Mouse (Mus musculus) ES-E14 (cell line): ENCODE measurements around the gene Ptn. TPM values are rescaled to one million over a fixed set of nuclear protein-coding genes. Genes with fewer than 3 reads are reported as not detected.

ENCODE experiments used
- DNase-seq: peaks from one replicate; pipeline ENCODE4 v3.0.0-alpha.2; 2013; ENCODE audit warnings: low read depth, low spot score
- H3K27ac ChIP-seq: 2 replicates; pipeline ENCODE4 v1.5.1; 2012; ENCODE audit warnings: low read depth, mild to moderate bottlenecking, low read length, moderate library complexity, mixed read lengths; ENCODE audit not compliant: poor library complexity, insufficient read depth, severe bottlenecking
- H3K36me3 ChIP-seq: 2 replicates; pipeline ENCODE4 v1.6.1; 2012; ENCODE audit warnings: mild to moderate bottlenecking, low read length, moderate library complexity, mixed read lengths; ENCODE audit not compliant: control insufficient read depth, poor library complexity, insufficient read depth, severe bottlenecking
- H3K4me1 ChIP-seq, 2 experiments: fragments of 150-350 bp in 1 of 2; sonication (generic) in 1 of 2; 2 replicates each; pipeline ENCODE4 v1.6.1; 2012; ENCODE audit warnings: low read length in 2 of 2, mild to moderate bottlenecking in 1 of 2, mixed read lengths in 1 of 2; ENCODE audit not compliant: control insufficient read depth in 2 of 2, insufficient read depth in 2 of 2, poor library complexity in 1 of 2
- H3K4me3 ChIP-seq, 2 experiments: fragments of 150-350 bp in 1 of 2; sonication (generic) in 1 of 2; 2 replicates each; pipeline ENCODE4 v1.5.1; 2012; ENCODE audit warnings: low read length in 2 of 2, low read depth in 1 of 2, mild to moderate bottlenecking in 1 of 2, mixed read lengths in 1 of 2; ENCODE audit not compliant: insufficient read depth in 1 of 2, poor library complexity in 1 of 2, severe bottlenecking in 1 of 2
- H3K9ac ChIP-seq: 2 replicates; pipeline ENCODE4 v1.6.1; 2012; ENCODE audit warnings: low read depth, mild to moderate bottlenecking, low read length, mixed read lengths; ENCODE audit not compliant: poor library complexity, insufficient read depth, severe bottlenecking
- H3K9me3 ChIP-seq: fragments of 150-350 bp; sonication (generic); 2 replicates; pipeline ENCODE4 v1.6.1; 2012; ENCODE audit warnings: low read depth, mild to moderate bottlenecking, low read length; ENCODE audit not compliant: control insufficient read depth, insufficient read depth
- CHD2 ChIP-seq: IDR thresholded peaks from 2 replicates; pipeline ENCODE4 v1.6.1; 2014; ENCODE audit warnings: mild to moderate bottlenecking, low read depth, low read length, inconsistent platforms
- HCFC1 ChIP-seq: IDR thresholded peaks from 2 replicates; pipeline ENCODE4 v1.6.1; 2012; ENCODE audit warnings: low read length, inconsistent platforms, borderline replicate concordance; ENCODE audit not compliant: insufficient read depth
- MAFK ChIP-seq: IDR thresholded peaks from 2 replicates; pipeline ENCODE4 v1.6.1; 2014; ENCODE audit warnings: mild to moderate bottlenecking, low read depth, low read length, inconsistent platforms; ENCODE audit not compliant: insufficient read depth
- ZC3H11A ChIP-seq: IDR thresholded peaks from 2 replicates; pipeline ENCODE4 v1.6.1; 2012; ENCODE audit warnings: low read depth, mild to moderate bottlenecking, inconsistent platforms, low read length, borderline replicate concordance
- ZNF384 ChIP-seq: IDR thresholded peaks from 2 replicates; pipeline ENCODE4 v1.6.1; 2012; ENCODE audit warnings: low read depth, low read length, inconsistent platforms
- in situ Hi-C, 2 experiments: fragments of 600-800 bp; cut with MboI; formaldehyde crosslinking; loops; one replicate each; pipeline ENCODE4 v1.15.1; 2025; ENCODE audit warnings: low sequenced_read_pairs in 2 of 2, inconsistent platforms in 1 of 2; ENCODE audit not compliant: unreplicated experiment in 2 of 2
- total RNA-seq: library from RNA; depleted of rRNA; stranded (reverse); fragments of 300-350 nt; gene quantifications from 2 replicates; pipeline ENCODE4 v1.2.3, GENCODE M21; 2012

The Ptn gene
- total RNA-seq, 1 experiment = 3.9 TPM

DNA sequence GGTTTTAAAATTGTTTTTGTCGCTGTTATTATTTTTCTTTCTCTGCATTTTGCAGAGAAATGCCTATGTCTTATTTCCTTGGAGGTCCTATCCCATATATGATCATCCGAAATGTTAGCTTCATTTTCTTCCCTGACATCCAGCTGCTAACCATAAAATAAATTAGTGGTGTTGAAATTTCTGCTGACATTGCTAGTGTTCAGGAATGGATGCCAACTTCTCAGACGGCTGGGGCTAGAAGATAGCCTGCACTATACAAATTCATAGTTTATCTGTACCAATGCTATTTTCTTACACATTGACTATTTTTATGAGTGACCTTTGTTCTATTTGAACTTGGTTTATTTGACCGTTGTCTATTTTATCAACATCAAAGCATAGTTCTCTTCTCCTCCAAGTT lies 20.8 kb downstream of the Ptn start:
- Histone ChIP-seq H3K9ac (no peak overlapping the region), H3K4me1 (no peaks in the 10 kb centered on the region), H3K9me3 (no peaks in the 10 kb centered on the region), H3K27ac (no peak overlapping the region), H3K36me3 (no peaks in the 10 kb centered on the region), H3K4me3 (no peak overlapping the region)
- TF ChIP-seq ZC3H11A (no peak), HCFC1 (no peak), MAFK (no peak), ZNF384 (no peak), CHD2 (no peak)
- no peak for DNase-seq
- in situ Hi-C loops = no loop called here

DNA sequence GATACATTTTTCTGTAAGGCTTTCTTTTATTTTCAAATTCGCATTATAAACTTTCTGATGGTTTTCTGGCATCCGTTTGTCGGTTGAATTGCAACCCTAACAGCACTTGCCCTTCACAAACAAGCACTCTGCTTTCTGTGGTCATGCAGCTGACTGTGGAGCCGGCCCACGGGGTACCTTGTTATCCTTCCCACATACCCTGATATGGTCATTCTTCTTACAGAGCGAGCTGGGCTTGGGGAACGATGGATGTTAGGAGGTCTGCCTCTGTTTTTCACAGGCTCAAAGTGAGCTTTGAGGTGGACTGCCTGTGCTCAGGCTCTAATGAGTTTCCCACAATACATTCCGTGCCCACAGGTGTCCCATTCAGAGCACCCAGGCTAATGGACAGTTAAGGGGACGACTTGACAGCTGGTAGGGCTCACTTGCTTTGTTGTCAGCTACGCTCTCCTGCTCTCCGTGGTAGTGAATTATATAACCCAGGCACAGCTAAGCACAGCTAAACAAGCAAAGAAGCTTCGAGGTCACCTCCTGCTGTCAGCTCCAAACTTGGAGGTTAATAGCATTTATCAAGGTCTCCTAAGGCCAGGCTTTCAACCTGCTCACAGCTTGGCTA lies 21.3 kb downstream of the Ptn start:
- in situ Hi-C loops = no loop called here
- Histone ChIP-seq H3K9ac (no peak overlapping the region), H3K9me3 (no peaks in the 10 kb centered on the region), H3K36me3 (no peaks in the 10 kb centered on the region), H3K27ac (no peak overlapping the region), H3K4me1 (no peaks in the 10 kb centered on the region), H3K4me3 (no peak overlapping the region)
- no peak for DNase-seq
- TF ChIP-seq MAFK (no peak), ZC3H11A (no peak), HCFC1 (no peak), ZNF384 (no peak), CHD2 (no peak)

DNA sequence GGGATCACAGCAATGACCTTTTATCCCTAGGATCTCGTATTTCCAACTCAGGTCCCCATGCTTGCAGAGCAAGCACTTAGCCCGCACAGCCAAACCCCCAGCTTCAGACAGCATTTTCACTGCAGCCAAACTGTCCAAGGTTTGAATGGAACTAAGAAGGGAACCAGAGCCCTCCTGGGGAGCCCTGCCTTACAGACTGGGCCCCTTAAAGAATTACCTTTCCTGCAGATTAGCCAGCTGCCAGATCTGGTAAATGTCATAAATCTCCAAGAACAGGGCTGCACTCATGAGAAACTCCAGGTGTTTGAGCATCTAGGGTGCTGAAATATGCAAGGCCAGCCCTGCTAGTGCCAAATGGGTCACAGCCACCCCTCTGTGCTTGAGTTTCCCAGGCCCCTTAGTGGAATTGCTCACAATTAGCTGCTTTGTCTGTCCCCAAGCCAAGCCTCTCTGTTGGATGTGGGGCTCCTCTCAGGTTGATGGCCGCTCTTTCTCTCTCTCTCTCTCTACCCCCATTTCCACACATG lies 25.3 kb downstream of the Ptn start:
- in situ Hi-C loops = no loop called here
- TF ChIP-seq CHD2 = no peak
- TF ChIP-seq MAFK = no peak
- no peak for TF ChIP-seq ZC3H11A
- no peak for TF ChIP-seq ZNF384
- TF ChIP-seq HCFC1 = no peak
- H3K4me1 ChIP-seq = no peaks in the 10 kb centered on the region
- no peak overlapping the region for H3K27ac ChIP-seq
- H3K9me3 ChIP-seq = no peaks in the 10 kb centered on the region
- H3K4me3 ChIP-seq = no peak overlapping the region
- H3K36me3 ChIP-seq = no peaks in the 10 kb centered on the region
- no peak overlapping the region for H3K9ac ChIP-seq
- no peak for DNase-seq

DNA sequence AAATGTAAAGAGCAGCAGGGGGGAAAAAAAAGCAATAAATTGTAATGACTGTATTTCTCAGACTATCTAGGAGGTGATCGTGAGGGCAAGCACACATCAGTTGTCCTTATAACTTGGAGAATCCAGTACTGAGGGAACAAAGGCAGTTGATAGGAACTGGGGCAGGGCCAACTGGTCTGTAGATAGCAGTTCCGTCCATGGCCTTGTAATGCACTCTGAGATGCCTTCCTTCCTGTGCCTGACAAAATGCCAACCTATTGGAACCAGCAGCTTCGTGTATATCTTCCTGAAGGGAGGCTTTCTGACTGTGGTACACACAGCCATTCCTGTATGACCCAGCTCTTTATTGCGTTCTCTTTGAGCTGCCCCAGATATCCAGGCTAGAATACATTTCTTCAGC lies 27.5 kb downstream of the Ptn start:
- H3K4me1 ChIP-seq = no peaks in the 10 kb centered on the region
- no peaks in the 10 kb centered on the region for H3K36me3 ChIP-seq
- H3K9me3 ChIP-seq = no peaks in the 10 kb centered on the region
- no peak for DNase-seq
- H3K4me3 ChIP-seq = no peak overlapping the region
- H3K27ac ChIP-seq = no peak overlapping the region
- in situ Hi-C loops = no loop called here
- no peak for TF ChIP-seq ZNF384
- no peak for TF ChIP-seq ZC3H11A
- no peak for TF ChIP-seq MAFK
- no peak for TF ChIP-seq HCFC1
- no peak for TF ChIP-seq CHD2
- no peak overlapping the region for H3K9ac ChIP-seq

DNA sequence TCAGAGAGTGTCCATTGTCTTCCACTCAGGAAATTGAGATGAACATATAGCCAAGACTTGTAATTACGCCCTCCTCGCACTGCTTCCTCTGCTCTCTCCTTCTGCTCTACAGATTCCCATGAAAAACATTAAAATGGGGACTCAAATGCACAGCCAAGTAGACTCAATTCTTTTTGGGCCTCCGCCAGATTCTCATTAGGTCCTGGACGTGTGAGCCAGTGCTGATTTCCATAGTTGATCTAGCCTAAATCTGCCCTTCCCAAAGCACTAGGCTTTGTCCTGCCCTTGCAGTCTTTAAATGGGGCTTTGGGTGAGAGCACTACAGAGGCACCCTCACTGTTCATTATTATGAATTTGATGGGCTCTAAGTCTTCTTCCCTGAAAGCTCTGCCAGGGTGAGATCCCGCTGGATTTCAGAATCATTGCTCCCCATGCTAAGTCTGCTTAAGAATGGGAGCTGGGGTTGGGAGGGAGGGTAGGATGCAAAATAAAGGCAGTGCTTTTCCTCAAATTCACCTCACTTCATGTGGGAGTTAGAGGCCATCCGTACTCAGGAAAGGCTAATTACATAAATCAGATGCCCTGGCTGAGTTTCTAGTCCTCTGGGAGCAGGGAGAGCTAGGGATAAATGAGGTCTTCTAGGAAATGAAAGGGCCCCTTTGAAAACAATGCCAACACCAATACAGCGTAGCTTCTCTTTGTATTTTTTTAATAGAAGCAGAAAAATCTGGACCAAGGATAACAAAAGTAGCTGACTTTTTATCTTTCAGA lies 32.3 kb downstream of the Ptn start:
- no peak overlapping the region for H3K9ac ChIP-seq
- H3K36me3 ChIP-seq = no peaks in the 10 kb centered on the region
- H3K27ac ChIP-seq = no peak overlapping the region
- H3K4me3 ChIP-seq = no peak overlapping the region
- TF ChIP-seq HCFC1 (no peak), MAFK (no peak), ZNF384 (no peak)
- H3K9me3 ChIP-seq = no peaks in the 10 kb centered on the region
- H3K4me1 ChIP-seq = no peaks in the 10 kb centered on the region
- in situ Hi-C loops = no loop called here
- no peak for DNase-seq
